Mouse (Mus musculus): ENCODE data around the gene Rtkn. TPM values are rescaled to one million over a fixed set of nuclear protein-coding genes. Genes with fewer than 3 reads are reported as not detected.

The Rtkn gene
- polyA plus RNA-seq, 1 experiment from 2014 or later = 74.1 TPM

DNA sequence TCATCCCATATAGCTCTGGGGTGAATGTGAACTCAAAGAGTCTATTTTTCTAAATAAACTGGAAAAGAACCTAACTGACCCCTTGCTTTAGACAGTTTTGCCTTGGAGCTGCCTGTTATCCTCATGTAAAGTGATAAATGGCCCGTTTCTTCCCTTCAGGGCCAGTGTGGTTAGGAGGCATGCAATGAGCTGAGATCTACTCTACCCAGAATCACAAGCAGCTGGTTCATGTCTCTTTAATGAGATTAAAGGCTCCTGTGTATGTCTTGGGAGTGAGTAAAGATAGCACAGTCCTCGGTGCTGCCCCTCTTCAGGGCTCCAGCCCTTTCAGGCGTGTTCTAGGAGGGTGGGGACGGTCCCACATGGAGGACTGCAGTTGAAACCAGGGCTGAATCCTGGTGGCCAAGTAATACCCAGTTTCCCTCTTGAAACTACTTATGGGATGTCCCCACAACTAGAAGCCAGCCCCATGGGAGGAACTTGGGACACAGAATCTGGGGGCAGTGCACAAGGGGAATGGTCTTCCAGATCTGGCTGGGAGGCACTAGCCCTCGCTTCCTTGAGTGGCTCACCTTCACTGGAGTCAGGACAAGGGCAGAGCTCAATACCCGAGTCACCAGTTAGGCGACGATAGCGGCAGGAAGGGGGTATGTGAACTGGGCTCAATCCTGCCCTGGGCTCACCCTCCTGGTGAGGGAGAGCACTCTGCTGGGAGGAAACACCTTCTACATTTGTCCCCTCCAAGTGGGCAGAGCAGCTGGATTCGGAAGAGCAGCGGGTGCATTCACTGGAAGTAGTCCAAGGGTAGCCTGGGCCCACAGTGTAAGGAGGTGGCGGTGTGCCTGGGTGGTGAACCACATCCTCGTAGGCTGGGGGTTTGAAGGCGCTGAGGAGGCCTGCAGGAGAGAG lies 16.2 kb upstream of the Rtkn start:
- no peaks in the 10 kb centered on the region for H3K9me3 ChIP-seq
- H3K27me3 ChIP-seq = no peaks in the 10 kb centered on the region
- peak overlapping the region; percentile 91 for H3K4me2 ChIP-seq (replicated peaks)
- peaks cover 56% of the 10 kb centered on the region for H3K4me1 ChIP-seq
- peak overlapping the region; percentile 95 for H3K9ac ChIP-seq
- H3K4me3 ChIP-seq = peak overlapping the region; percentile 77; the same call in 1 of the 2 replicates
- no peak for ATAC-seq (ENCODE audit: low FRiP score, low read depth)
- WGBS = 87% methylated on average over 14 of the region's 14 CpGs
- no peak overlapping the region; the same call in 1 of the 2 replicates for H3K27ac ChIP-seq
- H3K36me3 ChIP-seq = peaks cover 33% of the 10 kb centered on the region

GRCm38 (mm10) chr6:83119734-83120051 lies 15.6 kb upstream of the Rtkn start:
- ATAC-seq (ENCODE audit: low FRiP score, low read depth) = no peak
- H3K27me3 ChIP-seq = no peaks in the 10 kb centered on the region
- WGBS = 82% methylated on average over 7 of the region's 7 CpGs
- H3K9me3 ChIP-seq = no peaks in the 10 kb centered on the region
- peaks cover 57% of the 10 kb centered on the region for H3K4me1 ChIP-seq
- H3K4me2 ChIP-seq (replicated peaks) = peak overlapping the region; percentile 91
- peak overlapping the region; percentile 95 for H3K9ac ChIP-seq
- H3K27ac ChIP-seq = 0 out of 2 replicates have a peak overlapping the region, but pooled peaks have one; percentile 92
- H3K4me3 ChIP-seq = peak overlapping the region; percentile 77
- H3K36me3 ChIP-seq = peaks cover 33% of the 10 kb centered on the region

GRCm38 (mm10) chr6:83120930-83121862 lies 14.1 kb upstream of the Rtkn start, which contains the start of gene Wbp1:
Gene Wbp1, minus strand, starts transcription at chr6:83121559.
- H3K4me1 ChIP-seq = peaks cover 51% of the 10 kb centered on the region
- H3K9ac ChIP-seq = peak within 1 kb of the TSS; percentile 95
- peak within 1 kb of the TSS; percentile 99 for H3K27ac ChIP-seq
- peak within 1 kb of the TSS; percentile 77 for H3K4me3 ChIP-seq
- peak within 1 kb of the TSS; percentile 94 for H3K4me2 ChIP-seq (replicated peaks)
- no peaks in the 10 kb centered on the region for H3K9me3 ChIP-seq
- no peaks in the 10 kb centered on the region for H3K27me3 ChIP-seq
- under 1% methylated on average over 38 of the region's 38 CpGs for WGBS
- peak; percentile 95 for ATAC-seq (ENCODE audit: low FRiP score, low read depth)
- H3K36me3 ChIP-seq = peaks cover 33% of the 10 kb centered on the region

- H3K4me1 ChIP-seq = peaks cover 42% of the 10 kb centered on the region
- no peaks in the 10 kb centered on the region for H3K27me3 ChIP-seq
- ATAC-seq (ENCODE audit: low FRiP score, low read depth) = peak; percentile 0; the same call in 1 of the 2 replicates
- under 1% methylated on average over 51 of the region's 52 CpGs for WGBS
- H3K4me3 ChIP-seq = peak overlapping the region; percentile 77
- peaks cover 28% of the 10 kb centered on the region for H3K36me3 ChIP-seq
- H3K27ac ChIP-seq = peak overlapping the region; percentile 99
- peak overlapping the region; percentile 94 for H3K4me2 ChIP-seq (replicated peaks)
- peak overlapping the region; percentile 95 for H3K9ac ChIP-seq
- H3K9me3 ChIP-seq = no peaks in the 10 kb centered on the region
Observed at GRCm38 (mm10) chr6:83121863-83122710, 13.2 kb upstream of the Rtkn start.

DNA sequence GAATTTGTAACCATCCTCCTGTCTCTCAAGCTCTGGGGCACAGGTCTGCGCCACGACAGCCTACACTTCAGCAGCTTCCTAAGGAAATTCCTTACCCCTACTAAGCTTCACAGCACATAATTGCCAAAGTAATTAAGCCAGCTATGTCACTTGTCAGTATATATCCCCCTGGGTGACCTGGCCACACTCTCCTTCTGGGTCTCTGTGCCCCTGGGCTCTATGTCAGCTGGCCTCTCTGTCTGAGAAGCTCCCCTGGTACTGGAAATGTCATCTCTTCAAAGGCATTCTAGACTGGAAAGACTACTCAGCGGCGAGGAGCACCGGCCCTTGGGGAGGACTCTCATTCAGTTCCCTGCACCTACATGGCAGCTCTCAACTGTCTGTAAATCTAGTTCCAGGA lies 12.3 kb upstream of the Rtkn start:
- 84% methylated on average over 5 of the region's 5 CpGs for WGBS
- Histone ChIP-seq H3K36me3 (peaks cover 19% of the 10 kb centered on the region), H3K4me3 (peak overlapping the region; percentile 77), H3K4me1 (peaks cover 40% of the 10 kb centered on the region), H3K4me2 (replicated peaks) (peak overlapping the region; percentile 94), H3K9ac (peak overlapping the region; percentile 95), H3K27ac (0 out of 2 replicates have a peak overlapping the region, but pooled peaks have one; percentile 99), H3K9me3 (no peaks in the 10 kb centered on the region), H3K27me3 (no peaks in the 10 kb centered on the region)
- ATAC-seq (ENCODE audit: low FRiP score, low read depth) = no peak

GRCm38 (mm10) chr6:83124851-83125312 lies 10.4 kb upstream of the Rtkn start:
- Histone ChIP-seq H3K4me2 (replicated peaks) (peak overlapping the region; percentile 94), H3K27me3 (no peaks in the 10 kb centered on the region), H3K27ac (peak overlapping the region; percentile 67; the same call in 1 of the 2 replicates), H3K9ac (peak overlapping the region; percentile 79), H3K4me3 (peak overlapping the region; percentile 76), H3K4me1 (peaks cover 33% of the 10 kb centered on the region), H3K36me3 (peaks cover under 1% of the 10 kb centered on the region; the same call in 1 of the 2 replicates), H3K9me3 (no peaks in the 10 kb centered on the region)
- WGBS = under 1% methylated on average over 30 of the region's 30 CpGs
- peak; percentile 29; the same call in 1 of the 2 replicates for ATAC-seq (ENCODE audit: low FRiP score, low read depth)

DNA sequence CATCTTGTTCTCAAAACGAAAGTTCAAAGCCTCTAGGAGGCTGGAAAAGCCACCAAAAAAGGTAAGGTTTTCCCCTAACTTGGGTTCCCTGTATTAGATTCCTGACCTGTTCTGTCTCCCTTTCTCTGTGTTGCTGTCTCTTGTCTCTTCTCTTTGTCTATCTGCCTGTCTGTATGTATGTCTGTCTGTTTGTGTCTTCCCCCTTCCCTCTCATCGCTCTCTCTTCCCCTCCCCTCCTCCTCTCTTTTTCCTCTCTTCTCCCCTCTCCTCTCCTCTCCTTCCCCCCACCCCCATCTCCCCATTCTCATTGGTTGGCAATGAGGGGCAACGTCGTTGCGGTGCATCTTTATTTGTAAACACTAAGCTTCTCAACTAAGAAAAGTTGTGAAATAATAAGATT lies 9.9 kb upstream of the Rtkn start, which contains the start of gene Ino80b:
TSS of gene Ino80b (minus strand) at position 101 of the 400 bp plus-strand sequence.
- peak within 1 kb of the TSS; percentile 79 for H3K9ac ChIP-seq
- peak within 1 kb of the TSS; percentile 94 for H3K4me2 ChIP-seq (replicated peaks)
- 24% methylated on average over 5 of the region's 5 CpGs for WGBS
- ATAC-seq (ENCODE audit: low FRiP score, low read depth) = no peak
- H3K4me3 ChIP-seq = peak within 1 kb of the TSS; percentile 76
- H3K36me3 ChIP-seq = no peaks in the 10 kb centered on the region
- H3K9me3 ChIP-seq = no peaks in the 10 kb centered on the region
- H3K27ac ChIP-seq = peak within 1 kb of the TSS; percentile 67; the same call in 1 of the 2 replicates
- H3K4me1 ChIP-seq = peaks cover 29% of the 10 kb centered on the region
- H3K27me3 ChIP-seq = no peaks in the 10 kb centered on the region

DNA sequence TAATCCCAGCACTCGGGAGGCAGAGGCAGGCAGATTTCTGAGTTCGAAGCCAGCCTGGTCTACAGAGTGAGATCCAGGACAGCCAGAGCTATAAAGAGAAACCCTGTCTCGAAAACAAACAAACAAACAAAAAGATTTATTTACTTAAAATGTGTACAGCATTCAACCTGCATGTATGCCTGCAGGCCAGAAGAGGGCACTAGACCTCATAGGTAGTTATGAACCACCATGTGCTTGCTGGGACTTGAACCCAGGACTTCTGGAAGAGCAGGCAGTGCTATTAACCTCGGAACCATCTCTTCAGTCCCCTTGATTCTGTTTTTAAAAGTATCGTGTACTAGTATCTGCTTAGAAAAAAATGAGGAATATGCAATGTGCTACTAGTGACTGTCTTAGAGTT lies 7.8 kb upstream of the Rtkn start:
- Histone ChIP-seq H3K27me3 (no peaks in the 10 kb centered on the region), H3K36me3 (no peaks in the 10 kb centered on the region), H3K4me2 (replicated peaks) (no peak overlapping the region), H3K9ac (no peak overlapping the region), H3K4me1 (peaks cover 21% of the 10 kb centered on the region), H3K4me3 (no peak overlapping the region), H3K9me3 (no peaks in the 10 kb centered on the region), H3K27ac (no peak overlapping the region)
- 97% methylated on average over 5 of the region's 5 CpGs for WGBS
- ATAC-seq (ENCODE audit: low FRiP score, low read depth) = no peak

- Histone ChIP-seq H3K4me3 (no peak overlapping the region), H3K27ac (no peak overlapping the region), H3K9me3 (no peaks in the 10 kb centered on the region), H3K36me3 (no peaks in the 10 kb centered on the region), H3K9ac (no peak overlapping the region), H3K4me1 (peaks cover 16% of the 10 kb centered on the region), H3K27me3 (no peaks in the 10 kb centered on the region), H3K4me2 (replicated peaks) (no peak overlapping the region)
- ATAC-seq (ENCODE audit: low FRiP score, low read depth) = no peak
- WGBS = 74% methylated on average over 6 of the region's 6 CpGs
Observed at GRCm38 (mm10) chr6:83131469-83132034, 3.7 kb upstream of the Rtkn start.

DNA sequence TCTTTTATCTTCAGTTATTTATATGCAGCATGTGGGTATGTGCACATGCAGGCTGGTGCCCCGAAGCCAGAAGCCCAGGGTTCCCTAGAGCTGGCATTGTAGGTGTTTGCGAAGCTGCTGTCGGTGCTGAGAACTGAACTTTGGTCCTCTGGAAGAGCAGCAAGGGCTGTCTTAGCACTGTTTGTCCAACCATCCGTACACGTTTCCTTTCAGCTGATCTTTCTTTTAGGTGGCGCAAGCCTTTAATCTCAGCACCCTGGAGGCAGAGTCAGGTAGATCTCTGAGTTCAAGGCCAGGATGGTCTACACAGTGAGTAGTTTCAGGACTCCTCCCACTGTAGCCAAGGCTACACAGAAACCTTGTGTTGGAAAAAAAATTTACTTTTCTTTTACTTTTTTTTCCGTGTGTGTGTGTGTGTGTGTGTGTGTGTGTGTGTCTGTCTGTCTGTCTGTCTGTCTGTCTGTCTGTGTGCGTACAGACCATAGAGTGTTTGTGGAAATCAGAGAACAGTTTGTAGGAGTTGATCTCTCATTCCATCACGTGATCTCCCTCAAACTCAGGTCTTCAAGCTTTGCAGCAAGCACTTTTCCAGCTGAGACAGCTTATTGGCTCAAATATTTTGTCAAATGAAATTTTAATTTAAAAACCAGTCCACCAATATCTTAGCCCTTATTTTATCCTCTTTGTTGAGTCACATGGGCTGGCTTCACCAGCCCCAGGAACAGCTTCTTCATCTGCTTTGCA lies 2.9 kb upstream of the Rtkn start:
- 85% methylated on average over 9 of the region's 9 CpGs for WGBS
- Histone ChIP-seq H3K4me2 (replicated peaks) (no peak overlapping the region), H3K27ac (no peak overlapping the region)

More for the DNA sequence above, 2.9 kb upstream of the Rtkn start:
- H3K27me3 ChIP-seq = no peaks in the 10 kb centered on the region
- no peak overlapping the region for H3K9ac ChIP-seq
- H3K4me3 ChIP-seq = no peak overlapping the region
- H3K4me1 ChIP-seq = peaks cover 16% of the 10 kb centered on the region
- H3K9me3 ChIP-seq = no peaks in the 10 kb centered on the region
- ATAC-seq (ENCODE audit: low FRiP score, low read depth) = no peak
- H3K36me3 ChIP-seq = no peaks in the 10 kb centered on the region

Measured in limb, embryonic 13.5 days (tissue).